Mouse (Mus musculus) hindbrain, postnatal 0 days (tissue): ENCODE measurements around the gene Lifr. TPM values are rescaled to one million over a fixed set of nuclear protein-coding genes. Genes with fewer than 3 reads are reported as not detected.

ENCODE experiments used
- ATAC-seq: fragments of 200-750 bp; cut with Nextera tagmentation; 2 replicates; pipeline ENCODE4 v1.8.0; 2017; ENCODE audit warnings: mild to moderate bottlenecking, moderate TSS enrichment, moderate library complexity
- DNase-seq: peaks from one replicate; pipeline ENCODE4 v3.0.0-alpha.2; 2015; ENCODE audit warnings: low spot score
- H3K27ac ChIP-seq: fragments of 300-500 bp; sonication (generic); 2 replicates; pipeline ENCODE4 v1.5.1; 2014; ENCODE audit warnings: mild to moderate bottlenecking
- H3K27me3 ChIP-seq: fragments of 300-500 bp; sonication (generic); 2 replicates; pipeline ENCODE4 v1.6.1; 2014; ENCODE audit warnings: low read length, mixed read lengths; ENCODE audit not compliant: insufficient read depth
- H3K36me3 ChIP-seq: fragments of 300-500 bp; sonication (generic); 2 replicates; pipeline ENCODE4 v1.6.1; 2014; ENCODE audit warnings: low read length, mixed read lengths; ENCODE audit not compliant: insufficient read depth
- H3K4me1 ChIP-seq: fragments of 300-500 bp; sonication (generic); 2 replicates; pipeline ENCODE4 v1.6.1; 2014; ENCODE audit warnings: antibody characterized with exemption, low read length, mixed read lengths; ENCODE audit not compliant: insufficient read depth
- H3K4me2 ChIP-seq: fragments of 300-500 bp; sonication (generic); 2 replicates; pipeline ENCODE4 v1.6.1; 2014; ENCODE audit warnings: low read depth, mild to moderate bottlenecking, low read length, moderate library complexity, mixed read lengths
- H3K4me3 ChIP-seq: fragments of 300-500 bp; sonication (generic); 2 replicates; pipeline ENCODE4 v1.5.1; 2014; ENCODE audit warnings: low read length
- H3K9ac ChIP-seq: fragments of 300-500 bp; sonication (generic); replicated peaks from 2 replicates; pipeline ENCODE4 v1.6.1; 2014; ENCODE audit warnings: mild to moderate bottlenecking, low read length, moderate library complexity, mixed read lengths
- H3K9me3 ChIP-seq: fragments of 300-500 bp; sonication (generic); 2 replicates; pipeline ENCODE4 v1.6.1; 2016; ENCODE audit warnings: low read length, mixed read lengths
- CTCF ChIP-seq: IDR thresholded peaks from 2 replicates; pipeline ENCODE4 v1.5.1; 2016; ENCODE audit warnings: antibody characterized with exemption, control low read depth, low read depth
- WGBS: fragments of 180-500 bp; shearing (Covaris S2); extraction: QIAGEN DNeasy Blood & Tissue Kit; methylation state at CpG from one replicate; pipeline ENCODE4 v1.1.7; 2014; 5-methylcytosine and 5-hydroxymethylcytosine counted together
- polyA plus RNA-seq: library from polyadenylated mRNA; unstranded; fragments of >200 nt; fragmentation: Nextera tagmentation; extraction: Ambion mirVana; gene quantifications from 2 replicates; pipeline ENCODE4 v1.2.1, GENCODE M21; 2015
- total RNA-seq: library from RNA; depleted of rRNA; stranded (reverse); fragments of >200 nt; gene quantifications from 2 replicates; pipeline ENCODE4 v1.2.3, GENCODE M21; 2014

The Lifr gene
- total and polyA plus RNA-seq, 2 experiments from 2014 or later, result 19.6 to 38.4 TPM

GRCm38 (mm10) chr15:7134454-7135052 lies 44.1 kb downstream of the Lifr start:
- Histone ChIP-seq H3K4me2 (no peak overlapping the region), H3K9ac (no peak overlapping the region), H3K27ac (no peak overlapping the region), H3K9me3 (no peaks in the 10 kb centered on the region), H3K4me1 (no peaks in the 10 kb centered on the region), H3K27me3 (no peaks in the 10 kb centered on the region), H3K36me3 (no peaks in the 10 kb centered on the region), H3K4me3 (no peak overlapping the region)
- TF ChIP-seq CTCF, result peak; percentile 76
- DNase-seq (peak; percentile 82), ATAC-seq (peak; percentile 48; the same call in 1 of the 2 replicates)
- WGBS, result 52% methylated on average over 11 of the region's 11 CpGs

- Histone ChIP-seq H3K27me3 (no peaks in the 10 kb centered on the region), H3K27ac (no peak overlapping the region), H3K36me3 (no peaks in the 10 kb centered on the region), H3K4me3 (no peak overlapping the region), H3K4me2 (no peak overlapping the region), H3K9ac (no peak overlapping the region), H3K4me1 (no peaks in the 10 kb centered on the region), H3K9me3 (no peaks in the 10 kb centered on the region)
- no peak for TF ChIP-seq CTCF
- no peak for DNase-seq
- ATAC-seq, result no peak
- 82% methylated on average over 6 of the region's 6 CpGs for WGBS
Measured at GRCm38 (mm10) chr15:7135982-7136562, 45.7 kb downstream of the Lifr start.

- 89% methylated on average over 10 of the region's 10 CpGs for WGBS
- no peaks in the 10 kb centered on the region for H3K27me3 ChIP-seq
- H3K9me3 ChIP-seq, result no peaks in the 10 kb centered on the region
- no peaks in the 10 kb centered on the region for H3K4me1 ChIP-seq
- H3K9ac ChIP-seq, result no peak overlapping the region
- ATAC-seq (no peak), DNase-seq (no peak)
- H3K4me2 ChIP-seq, result no peak overlapping the region
- no peak overlapping the region for H3K4me3 ChIP-seq
- no peak overlapping the region for H3K27ac ChIP-seq
- no peaks in the 10 kb centered on the region for H3K36me3 ChIP-seq
- TF ChIP-seq CTCF, result no peak
Measured at GRCm38 (mm10) chr15:7136912-7137311, 46.5 kb downstream of the Lifr start.

- DNase-seq (no peak), ATAC-seq (no peak)
- Histone ChIP-seq H3K27me3 (no peaks in the 10 kb centered on the region), H3K4me2 (no peak overlapping the region), H3K27ac (no peak overlapping the region), H3K4me1 (no peaks in the 10 kb centered on the region), H3K4me3 (no peak overlapping the region), H3K9me3 (no peaks in the 10 kb centered on the region), H3K36me3 (no peaks in the 10 kb centered on the region), H3K9ac (no peak overlapping the region)
- WGBS, result 82% methylated on average over 12 of the region's 12 CpGs
- TF ChIP-seq CTCF, result no peak
Measured at GRCm38 (mm10) chr15:7137607-7138006, 47.2 kb downstream of the Lifr start.

DNA sequence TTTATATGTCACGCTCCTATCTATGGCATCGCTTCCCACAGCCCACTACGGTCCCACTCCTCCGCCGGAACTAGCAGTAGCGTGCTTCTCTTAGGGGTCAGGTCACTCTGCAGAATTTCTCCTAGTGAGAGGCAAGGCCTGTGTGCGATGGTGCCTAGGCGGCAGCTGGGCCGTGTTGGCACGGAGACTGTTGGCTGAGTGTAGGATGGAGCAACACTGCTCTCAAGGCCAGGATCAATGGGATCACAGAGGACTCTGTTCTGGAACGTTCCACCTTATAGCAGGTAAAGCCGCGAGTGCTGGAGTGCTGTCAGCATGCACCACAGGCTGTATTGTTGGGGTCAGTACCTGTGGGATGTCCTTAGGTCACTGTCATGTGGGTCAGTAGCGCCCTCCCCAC lies 48.1 kb downstream of the Lifr start:
- H3K4me1 ChIP-seq, result no peaks in the 10 kb centered on the region
- no peaks in the 10 kb centered on the region for H3K9me3 ChIP-seq
- no peak for DNase-seq
- H3K36me3 ChIP-seq, result no peaks in the 10 kb centered on the region
- no peak overlapping the region for H3K9ac ChIP-seq
- TF ChIP-seq CTCF, result no peak
- ATAC-seq, result peak; percentile 37; the same call in 1 of the 2 replicates
- no peaks in the 10 kb centered on the region for H3K27me3 ChIP-seq
- H3K4me2 ChIP-seq, result no peak overlapping the region
- 86% methylated on average over 14 of the region's 14 CpGs for whole genome bisulfite sequencing
- no peak overlapping the region for H3K27ac ChIP-seq
- H3K4me3 ChIP-seq, result no peak overlapping the region

DNA sequence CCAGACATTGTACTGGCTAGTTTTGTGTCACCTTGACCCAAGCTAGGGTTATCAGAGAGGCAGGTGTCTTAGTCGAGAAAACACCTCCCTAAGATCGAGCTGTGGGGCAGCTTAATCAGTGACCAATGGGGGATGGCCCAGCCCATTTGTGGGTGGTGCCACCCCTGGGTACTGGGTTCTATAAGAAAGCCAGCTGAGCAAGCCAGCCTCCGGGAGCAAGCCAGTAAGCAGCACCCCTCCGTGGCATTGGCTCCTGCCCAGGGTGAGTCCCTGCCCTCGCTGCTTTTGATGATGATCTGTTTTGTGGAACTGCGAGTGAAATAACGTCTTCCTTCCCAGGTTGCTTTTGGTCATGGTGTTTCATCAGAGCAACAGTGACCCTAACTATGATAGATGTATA lies 49.9 kb downstream of the Lifr start:
- ATAC-seq (no peak), DNase-seq (no peak)
- TF ChIP-seq CTCF, result no peak
- Histone ChIP-seq H3K9me3 (no peaks in the 10 kb centered on the region), H3K4me1 (peaks cover 7% of the 10 kb centered on the region; the same call in 1 of the 2 replicates), H3K27me3 (no peaks in the 10 kb centered on the region), H3K4me2 (no peak overlapping the region), H3K27ac (no peak overlapping the region), H3K4me3 (no peak overlapping the region), H3K9ac (no peak overlapping the region), H3K36me3 (no peaks in the 10 kb centered on the region)
- 78% methylated on average over 7 of the region's 7 CpGs for WGBS

DNA sequence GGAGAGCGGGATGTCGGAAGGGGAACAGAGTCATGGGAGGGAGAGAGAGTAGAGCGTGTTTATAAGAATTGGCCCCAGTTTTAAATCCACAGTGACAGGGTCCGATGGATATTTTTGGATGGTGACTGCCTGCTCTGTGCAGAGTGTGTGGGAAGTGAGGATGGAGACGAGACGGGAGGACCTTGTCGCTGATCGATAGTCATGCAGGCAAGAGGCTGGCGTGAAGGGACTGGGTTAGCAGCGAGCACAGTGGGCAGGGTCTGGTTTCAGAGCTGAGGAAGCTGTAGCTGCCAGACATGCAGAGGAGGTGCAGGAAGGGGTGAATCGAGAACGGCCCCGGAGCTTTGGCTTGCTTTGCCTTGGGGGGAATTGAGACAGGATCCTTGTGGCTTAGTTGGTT lies 50.8 kb downstream of the Lifr start:
- Histone ChIP-seq H3K4me3 (no peak overlapping the region), H3K4me2 (no peak overlapping the region), H3K27ac (no peak overlapping the region), H3K27me3 (no peaks in the 10 kb centered on the region), H3K9ac (no peak overlapping the region), H3K4me1 (peaks cover 12% of the 10 kb centered on the region; the same call in 1 of the 2 replicates), H3K9me3 (no peaks in the 10 kb centered on the region), H3K36me3 (no peaks in the 10 kb centered on the region)
- DNase-seq, result no peak
- ATAC-seq, result no peak
- no peak for TF ChIP-seq CTCF
- 86% methylated on average over 13 of the region's 13 CpGs for WGBS
